Mouse (Mus musculus) forebrain, embryonic 13.5 days (tissue): ENCODE data around the gene Wnt5b. TPM values are rescaled to one million over a fixed set of nuclear protein-coding genes. Genes with fewer than 3 reads are reported as not detected.

Experiments used
- ATAC-seq: fragments of 200-750 bp; cut with Nextera tagmentation; 2 replicates; pipeline ENCODE4 v1.8.0; 2017
- H3K27ac ChIP-seq: fragments of 300-500 bp; sonication (generic); 2 replicates; pipeline ENCODE4 v1.5.1; 2015; ENCODE audit warnings: inconsistent platforms, mild to moderate bottlenecking, moderate library complexity
- H3K27me3 ChIP-seq: fragments of 300-500 bp; sonication (generic); 2 replicates; pipeline ENCODE4 v1.6.1; 2015; ENCODE audit warnings: mild to moderate bottlenecking, inconsistent platforms
- H3K36me3 ChIP-seq: fragments of 300-500 bp; sonication (generic); 2 replicates; pipeline ENCODE4 v1.6.1; 2015; ENCODE audit warnings: mild to moderate bottlenecking, inconsistent platforms; ENCODE audit not compliant: poor library complexity, severe bottlenecking
- H3K4me1 ChIP-seq: fragments of 300-500 bp; sonication (generic); 2 replicates; pipeline ENCODE4 v1.6.1; 2015; ENCODE audit warnings: inconsistent platforms
- H3K4me2 ChIP-seq: fragments of 300-500 bp; sonication (generic); 2 replicates; pipeline ENCODE4 v1.6.1; 2015; ENCODE audit warnings: inconsistent platforms, mild to moderate bottlenecking, moderate library complexity
- H3K4me3 ChIP-seq: fragments of 300-500 bp; sonication (generic); 2 replicates; pipeline ENCODE4 v1.5.1; 2015; ENCODE audit warnings: mild to moderate bottlenecking, inconsistent platforms
- H3K9ac ChIP-seq: fragments of 300-500 bp; sonication (generic); 2 replicates; pipeline ENCODE4 v1.6.1; 2015; ENCODE audit warnings: mild to moderate bottlenecking, inconsistent platforms
- H3K9me3 ChIP-seq: fragments of 300-500 bp; sonication (generic); replicated peaks from 2 replicates; pipeline ENCODE4 v1.6.1; 2016; ENCODE audit warnings: inconsistent platforms
- WGBS: fragments of 180-500 bp; shearing (Covaris S2); methylation state at CpG from one replicate; pipeline ENCODE4 v1.1.7; 2015; 5-methylcytosine and 5-hydroxymethylcytosine counted together
- polyA plus RNA-seq: library from polyadenylated mRNA; unstranded; fragments of >200 nt; fragmentation: Nextera tagmentation; extraction: Ambion mirVana; gene quantifications from 2 replicates; pipeline ENCODE4 v1.2.1, GENCODE M21; 2015

The Wnt5b gene
- polyA plus RNA-seq, 1 experiment from 2014 or later, result 4.5 TPM

GRCm38 (mm10) chr6:119565451-119566379, 21.6 kb upstream of the Wnt5b start:
- H3K9me3 ChIP-seq, result no peaks in the 10 kb centered on the region
- H3K27ac ChIP-seq, result no peak overlapping the region
- H3K4me3 ChIP-seq, result no peak overlapping the region
- no peaks in the 10 kb centered on the region for H3K27me3 ChIP-seq
- H3K9ac ChIP-seq, result no peak overlapping the region
- 90% methylated on average over 23 of the region's 23 CpGs for WGBS
- H3K4me1 ChIP-seq, result no peaks in the 10 kb centered on the region
- peaks cover 10% of the 10 kb centered on the region for H3K36me3 ChIP-seq
- H3K4me2 ChIP-seq, result no peak overlapping the region
- no peak for ATAC-seq

- 93% methylated on average over 10 of the region's 10 CpGs for WGBS
- no peaks in the 10 kb centered on the region for H3K36me3 ChIP-seq
- no peak for ATAC-seq
- no peaks in the 10 kb centered on the region for H3K27me3 ChIP-seq
- no peak overlapping the region for H3K4me3 ChIP-seq
- H3K4me2 ChIP-seq, result no peak overlapping the region
- no peaks in the 10 kb centered on the region for H3K4me1 ChIP-seq
- H3K9ac ChIP-seq, result no peak overlapping the region
- H3K27ac ChIP-seq, result no peak overlapping the region
- H3K9me3 ChIP-seq, result no peaks in the 10 kb centered on the region
Measured at GRCm38 (mm10) chr6:119562558-119562957, 18.4 kb upstream of the Wnt5b start.

- H3K4me1 ChIP-seq, result no peaks in the 10 kb centered on the region
- ATAC-seq, result no peak
- no peaks in the 10 kb centered on the region for H3K9me3 ChIP-seq
- no peak overlapping the region for H3K4me3 ChIP-seq
- H3K27me3 ChIP-seq, result no peaks in the 10 kb centered on the region
- H3K9ac ChIP-seq, result no peak overlapping the region
- H3K36me3 ChIP-seq, result no peaks in the 10 kb centered on the region
- no peak overlapping the region for H3K27ac ChIP-seq
- no peak overlapping the region for H3K4me2 ChIP-seq
- WGBS, result 85% methylated on average over 7 of the region's 7 CpGs
Measured at GRCm38 (mm10) chr6:119558855-119559254, 14.7 kb upstream of the Wnt5b start.

- Histone ChIP-seq H3K4me1 (no peaks in the 10 kb centered on the region), H3K4me2 (no peak overlapping the region), H3K9ac (no peak overlapping the region), H3K36me3 (no peaks in the 10 kb centered on the region), H3K27ac (no peak overlapping the region), H3K9me3 (no peaks in the 10 kb centered on the region), H3K27me3 (no peaks in the 10 kb centered on the region), H3K4me3 (no peak overlapping the region)
- WGBS, result 73% methylated on average over 8 of the region's 8 CpGs
- no peak for ATAC-seq
Measured at GRCm38 (mm10) chr6:119554439-119554838, 10.3 kb upstream of the Wnt5b start.

GRCm38 (mm10) chr6:119544518-119544864, 344 bp upstream of the Wnt5b start:
- peaks cover 35% of the 10 kb centered on the region for H3K27me3 ChIP-seq
- H3K4me3 ChIP-seq, result peak overlapping the region; percentile 65
- H3K36me3 ChIP-seq, result no peaks in the 10 kb centered on the region
- H3K9me3 ChIP-seq, result no peaks in the 10 kb centered on the region
- H3K9ac ChIP-seq, result peak overlapping the region; percentile 81
- no peak overlapping the region for H3K27ac ChIP-seq
- ATAC-seq, result peak; percentile 46; the same call in 1 of the 2 replicates
- 2% methylated on average over 14 of the region's 14 CpGs for WGBS
- H3K4me1 ChIP-seq, result peaks cover 16% of the 10 kb centered on the region
- peak overlapping the region; percentile 94 for H3K4me2 ChIP-seq

- peak overlapping the region; percentile 94 for H3K4me2 ChIP-seq
- 2% methylated on average over 21 of the region's 30 CpGs for WGBS
- H3K9me3 ChIP-seq, result no peaks in the 10 kb centered on the region
- peak overlapping the region; percentile 65 for H3K4me3 ChIP-seq
- H3K36me3 ChIP-seq, result no peaks in the 10 kb centered on the region
- peak overlapping the region; percentile 81 for H3K9ac ChIP-seq
- peaks cover 35% of the 10 kb centered on the region for H3K27me3 ChIP-seq
- H3K27ac ChIP-seq, result no peak overlapping the region
- H3K4me1 ChIP-seq, result peaks cover 16% of the 10 kb centered on the region
- peak; percentile 39 for ATAC-seq
Measured at GRCm38 (mm10) chr6:119543456-119543802, 718 bp downstream of the Wnt5b start.

GRCm38 (mm10) chr6:119535867-119536266, 8.3 kb downstream of the Wnt5b start:
- no peak overlapping the region for H3K9ac ChIP-seq
- no peak overlapping the region for H3K4me3 ChIP-seq
- no peak overlapping the region for H3K4me2 ChIP-seq
- no peak for ATAC-seq
- 78% methylated on average over 12 of the region's 12 CpGs for WGBS
- H3K4me1 ChIP-seq, result 0 out of 2 replicates have a peak, but pooled peaks cover 5% of the 10 kb centered on the region
- 0 out of 2 replicates have a peak, but pooled peaks cover 3% of the 10 kb centered on the region for H3K27me3 ChIP-seq
- no peak overlapping the region for H3K27ac ChIP-seq
- H3K36me3 ChIP-seq, result no peaks in the 10 kb centered on the region
- no peaks in the 10 kb centered on the region for H3K9me3 ChIP-seq

- ATAC-seq, result no peak
- Histone ChIP-seq H3K4me1 (0 out of 2 replicates have a peak, but pooled peaks cover 5% of the 10 kb centered on the region), H3K27ac (no peak overlapping the region), H3K4me2 (no peak overlapping the region), H3K27me3 (no peaks in the 10 kb centered on the region), H3K9me3 (no peaks in the 10 kb centered on the region), H3K9ac (no peak overlapping the region), H3K4me3 (no peak overlapping the region), H3K36me3 (no peaks in the 10 kb centered on the region)
- 88% methylated on average over 9 of the region's 9 CpGs for WGBS
Measured at GRCm38 (mm10) chr6:119533170-119533709, 10.9 kb downstream of the Wnt5b start.

GRCm38 (mm10) chr6:119529659-119530058, 14.5 kb downstream of the Wnt5b start:
- Histone ChIP-seq H3K4me3 (no peak overlapping the region), H3K27ac (no peak overlapping the region), H3K4me1 (no peaks in the 10 kb centered on the region), H3K4me2 (no peak overlapping the region), H3K36me3 (no peaks in the 10 kb centered on the region), H3K27me3 (no peaks in the 10 kb centered on the region), H3K9me3 (no peaks in the 10 kb centered on the region), H3K9ac (no peak overlapping the region)
- 93% methylated on average over 3 of the region's 3 CpGs for WGBS
- no peak for ATAC-seq

GRCm38 (mm10) chr6:119526498-119526897, 17.6 kb downstream of the Wnt5b start:
- no peaks in the 10 kb centered on the region for H3K36me3 ChIP-seq
- no peaks in the 10 kb centered on the region for H3K27me3 ChIP-seq
- no peaks in the 10 kb centered on the region for H3K9me3 ChIP-seq
- ATAC-seq, result no peak
- WGBS, result 82% methylated on average over 5 of the region's 5 CpGs
- peaks cover 20% of the 10 kb centered on the region for H3K4me1 ChIP-seq
- H3K4me2 ChIP-seq, result no peak overlapping the region
- no peak overlapping the region for H3K4me3 ChIP-seq
- H3K9ac ChIP-seq, result no peak overlapping the region
- no peak overlapping the region for H3K27ac ChIP-seq

- Histone ChIP-seq H3K36me3 (no peaks in the 10 kb centered on the region), H3K4me2 (no peak overlapping the region), H3K4me1 (peaks cover 23% of the 10 kb centered on the region), H3K27ac (0 out of 2 replicates have a peak overlapping the region, but pooled peaks have one; percentile 25), H3K4me3 (no peak overlapping the region), H3K9me3 (no peaks in the 10 kb centered on the region), H3K27me3 (no peaks in the 10 kb centered on the region), H3K9ac (no peak overlapping the region)
- ATAC-seq, result peak; percentile 30; the same call in 1 of the 2 replicates
- WGBS, result 32% methylated on average over 3 of the region's 3 CpGs
Measured at GRCm38 (mm10) chr6:119521931-119522391, 22.2 kb downstream of the Wnt5b start.

GRCm38 (mm10) chr6:119521482-119521900, 22.7 kb downstream of the Wnt5b start:
- H3K9ac ChIP-seq, result no peak overlapping the region
- H3K4me3 ChIP-seq, result no peak overlapping the region
- H3K4me1 ChIP-seq, result peaks cover 23% of the 10 kb centered on the region
- no peaks in the 10 kb centered on the region for H3K27me3 ChIP-seq
- no peak overlapping the region for H3K4me2 ChIP-seq
- no peaks in the 10 kb centered on the region for H3K36me3 ChIP-seq
- WGBS, result 71% methylated on average over 3 of the region's 3 CpGs
- peak overlapping the region; percentile 25; the same call in 1 of the 2 replicates for H3K27ac ChIP-seq
- H3K9me3 ChIP-seq, result 0 out of 2 replicates have a peak, but pooled peaks cover 2% of the 10 kb centered on the region
- ATAC-seq, result peak; percentile 77
